Mouse (Mus musculus) embryo, embryonic 10 days (tissue): Measurements from ENCODE around the gene Sell.
"Not testable (repeated sequence)": the region's sequence is repeated elsewhere in the genome, so short reads cannot be mapped to it uniquely, and the experiment has no call there.

Experiments used
- DNase-seq: peaks from one replicate; pipeline ENCODE4 v3.0.0-alpha.2; 2015; ENCODE audit warnings: low spot score

Gene Sell

GRCm38 (mm10) chr1:164061925-164062324 is at the start of gene Sell:
Gene Sell (plus strand): TSS chr1:164061982.
- no peak for DNase-seq

DNA sequence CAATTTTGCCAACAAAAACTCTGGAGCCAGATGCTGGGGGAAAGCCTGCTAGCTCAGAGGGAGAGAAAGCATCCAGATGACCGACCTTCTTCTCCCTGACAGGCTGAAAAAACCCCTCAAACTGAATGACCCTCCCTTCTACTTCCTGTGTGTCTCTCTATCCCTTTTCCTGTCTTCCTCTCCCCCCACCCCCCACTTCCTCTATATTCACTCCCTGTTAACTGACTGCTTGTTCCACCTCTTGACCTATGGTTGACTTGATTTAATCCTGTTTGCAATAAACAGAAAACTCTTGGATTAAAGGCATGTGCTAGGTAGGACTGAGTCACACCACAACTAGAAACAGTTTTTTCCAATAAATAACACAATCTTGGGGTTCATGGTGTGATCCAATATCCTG is 47.2 kb upstream of the Sell start:
- DNase-seq, result no peak

GRCm38 (mm10) chr1:164018221-164018896 is 43.4 kb upstream of the Sell start:
- no peak for DNase-seq

- peak; percentile 31 for DNase-seq
Observed at GRCm38 (mm10) chr1:164019789-164020188, 42.0 kb upstream of the Sell start.

- DNase-seq, result not testable (repeated sequence)
Observed at GRCm38 (mm10) chr1:164020746-164021145, 41.0 kb upstream of the Sell start.

DNA sequence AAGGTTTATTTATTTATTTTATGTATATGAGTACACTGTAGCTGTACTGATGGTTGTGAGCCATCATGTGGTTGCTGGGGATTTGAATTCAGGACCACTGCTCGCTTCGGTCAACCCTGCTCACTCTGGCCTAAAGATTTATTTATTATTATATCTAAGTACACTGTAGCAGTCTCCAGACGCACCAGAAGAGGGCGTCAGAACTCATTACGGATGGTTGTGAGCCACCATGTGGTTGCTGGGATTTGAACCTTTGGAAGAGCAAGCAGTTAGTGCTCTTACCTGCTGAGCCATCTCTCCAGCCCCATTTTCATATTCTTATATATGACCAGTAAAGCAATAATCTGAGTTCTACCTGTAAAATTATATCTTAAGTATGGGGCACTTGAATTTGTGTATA is 39.7 kb upstream of the Sell start:
- DNase-seq, result not testable (repeated sequence)

DNA sequence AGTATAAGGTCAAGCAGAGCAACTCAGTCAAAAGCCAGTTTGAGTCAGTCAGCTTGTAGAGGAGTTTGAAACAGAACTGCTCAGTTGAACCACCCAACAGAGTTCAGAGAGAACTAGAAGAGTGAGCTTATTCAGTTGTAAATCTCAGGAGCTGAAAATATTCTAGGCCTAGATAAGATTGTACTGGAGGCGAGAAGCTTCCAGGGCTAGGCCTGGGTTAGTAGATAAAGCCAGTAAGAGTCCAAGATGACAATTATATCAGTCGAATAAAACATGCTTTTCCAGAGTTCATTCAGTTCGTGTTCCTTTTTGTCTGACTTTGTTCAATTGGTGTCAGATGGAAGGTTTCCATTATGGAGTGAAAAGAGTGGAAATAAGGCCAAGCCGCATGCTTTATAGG is 36.1 kb upstream of the Sell start:
- DNase-seq, result no peak

DNA sequence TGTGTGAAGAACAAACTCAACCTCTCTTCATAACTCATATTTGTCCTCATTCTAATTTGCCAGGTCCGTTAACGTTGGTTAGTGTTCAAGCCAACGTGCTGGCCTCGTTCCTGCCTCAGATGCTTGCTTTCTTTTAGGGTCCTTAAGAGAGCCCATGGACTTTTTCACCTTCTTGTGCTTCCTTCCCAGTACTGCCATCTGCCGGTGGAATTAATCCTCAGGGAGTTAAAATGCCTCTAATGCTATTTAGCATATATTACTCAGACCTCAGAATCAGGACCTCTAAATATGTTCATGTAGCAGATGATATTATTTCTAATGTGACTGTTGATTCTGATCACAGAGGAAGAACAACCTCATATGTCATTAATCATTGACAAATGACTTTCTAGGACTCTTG is 34.4 kb upstream of the Sell start:
- DNase-seq, result no peak

GRCm38 (mm10) chr1:164040385-164041135 is 21.2 kb upstream of the Sell start:
- DNase-seq, result no peak

GRCm38 (mm10) chr1:164043549-164043948 is 18.2 kb upstream of the Sell start:
- no peak for DNase-seq

GRCm38 (mm10) chr1:164047934-164048333 is 13.8 kb upstream of the Sell start, which contains the start of gene Sele:
Gene Sele (plus strand): TSS chr1:164048234.
- no peak for DNase-seq

DNA sequence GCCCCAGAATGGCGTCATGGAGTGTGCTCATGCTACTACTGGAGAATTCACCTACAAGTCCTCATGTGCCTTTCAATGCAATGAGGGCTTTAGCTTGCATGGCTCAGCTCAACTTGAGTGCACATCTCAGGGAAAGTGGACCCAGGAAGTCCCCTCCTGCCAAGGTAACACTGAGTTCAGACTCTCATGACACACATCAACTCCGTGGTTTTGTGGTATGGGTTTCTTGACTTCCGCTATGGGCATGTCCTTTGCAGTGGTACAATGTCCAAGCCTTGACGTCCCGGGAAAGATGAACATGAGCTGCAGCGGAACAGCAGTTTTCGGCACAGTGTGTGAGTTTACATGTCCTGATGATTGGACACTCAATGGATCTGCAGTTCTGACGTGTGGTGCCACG is 8.2 kb upstream of the Sell start:
- DNase-seq, result no peak

- peak; percentile 9 for DNase-seq
Observed at GRCm38 (mm10) chr1:164054800-164055199, 7.0 kb upstream of the Sell start.

DNA sequence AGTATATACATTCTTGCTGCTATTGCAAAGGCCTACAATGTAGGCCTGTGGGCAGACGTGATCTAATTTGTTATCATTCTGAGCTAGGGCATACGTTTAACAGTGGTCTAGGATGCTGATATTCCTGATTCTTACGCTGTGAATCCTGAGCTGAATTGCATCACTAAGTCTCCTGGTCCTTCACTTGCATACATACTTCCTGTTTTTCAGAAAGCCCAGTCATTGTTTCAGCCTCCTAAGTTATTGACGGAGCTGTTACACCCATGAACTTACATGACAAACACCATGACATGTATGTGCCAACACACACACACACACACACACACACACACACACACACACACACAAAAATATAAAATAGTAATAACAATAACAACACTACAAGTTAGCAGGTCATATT is 1.7 kb upstream of the Sell start:
- no peak for DNase-seq

DNA sequence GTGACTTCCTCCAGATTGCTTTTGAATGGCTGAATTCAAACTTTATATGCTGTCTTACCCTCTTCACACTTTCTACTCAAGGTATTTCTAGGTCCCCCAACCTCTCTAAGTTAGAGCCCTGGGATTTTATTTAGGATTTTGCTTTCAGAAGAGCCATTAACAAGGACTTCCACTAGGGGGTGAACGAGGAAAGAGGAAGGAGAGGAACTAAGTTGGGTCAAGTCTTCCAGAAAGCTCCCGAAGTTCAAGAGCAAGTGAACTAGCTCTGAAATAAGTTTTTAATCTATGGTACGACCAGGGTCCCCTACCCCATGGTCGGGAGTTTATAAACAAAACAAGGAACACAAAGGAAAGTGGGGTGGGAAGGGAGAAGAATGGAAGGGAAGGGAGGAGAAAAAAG is 504 bp upstream of the Sell start:
- DNase-seq, result peak; percentile 16

DNA sequence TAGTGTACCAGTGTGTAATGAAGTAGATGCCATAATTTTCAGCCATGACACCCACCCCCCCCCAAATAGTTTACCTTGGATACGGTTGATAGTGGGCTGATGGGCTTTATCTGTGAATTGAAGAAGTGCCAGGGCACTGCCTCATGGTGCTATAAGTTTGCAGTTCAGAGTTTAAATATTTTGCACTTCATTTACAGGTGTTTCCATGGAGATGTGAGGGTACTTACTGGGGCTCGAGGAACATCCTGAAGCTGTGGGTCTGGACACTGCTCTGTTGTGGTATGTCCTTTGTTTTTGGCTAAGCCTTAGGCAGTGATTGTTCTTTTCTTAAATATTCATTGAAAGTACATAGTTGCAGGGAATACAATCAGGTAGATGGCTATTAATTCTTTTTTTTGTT is 1.1 kb downstream of the Sell start:
- no peak for DNase-seq

- DNase-seq, result no peak
Observed at GRCm38 (mm10) chr1:164063745-164064144, 2.0 kb downstream of the Sell start.

DNA sequence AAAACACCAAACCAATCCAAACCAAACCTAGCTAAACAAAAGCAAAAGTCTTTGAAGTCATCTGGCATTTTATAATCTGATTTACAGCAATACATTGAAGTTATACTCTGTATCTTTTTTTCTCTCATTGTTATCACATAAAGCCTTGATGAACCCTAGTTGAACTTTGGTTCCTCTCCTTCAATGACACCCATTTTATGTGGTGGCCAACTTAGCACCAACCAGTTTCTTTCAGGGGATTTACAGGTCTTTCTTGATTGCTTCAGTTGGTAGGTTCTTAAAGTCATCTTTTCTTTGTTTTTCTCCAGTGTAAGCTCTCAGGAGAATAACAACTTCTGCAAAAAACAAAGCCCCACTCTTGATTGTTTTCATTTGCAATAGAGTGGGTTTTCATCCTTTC is 7.5 kb downstream of the Sell start:
- DNase-seq, result no peak

DNA sequence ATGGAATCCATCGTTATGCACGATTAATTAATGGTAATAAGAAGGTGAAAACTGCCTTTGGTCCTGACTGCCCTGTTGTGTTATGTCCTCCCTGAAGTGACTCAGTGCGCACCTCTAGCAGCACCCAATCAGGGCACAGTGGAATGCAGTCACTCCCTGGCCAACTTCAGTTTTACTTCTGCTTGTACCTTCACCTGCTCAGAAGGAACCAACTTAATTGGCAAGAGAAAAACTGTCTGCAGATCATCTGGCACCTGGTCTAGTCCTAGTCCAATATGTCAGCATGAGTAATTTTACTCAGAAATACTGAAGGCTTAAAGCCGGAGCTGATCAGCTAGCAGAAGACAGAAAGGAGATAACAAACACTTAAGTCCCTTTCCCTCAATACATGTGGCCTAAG is 8.7 kb downstream of the Sell start:
- no peak for DNase-seq

DNA sequence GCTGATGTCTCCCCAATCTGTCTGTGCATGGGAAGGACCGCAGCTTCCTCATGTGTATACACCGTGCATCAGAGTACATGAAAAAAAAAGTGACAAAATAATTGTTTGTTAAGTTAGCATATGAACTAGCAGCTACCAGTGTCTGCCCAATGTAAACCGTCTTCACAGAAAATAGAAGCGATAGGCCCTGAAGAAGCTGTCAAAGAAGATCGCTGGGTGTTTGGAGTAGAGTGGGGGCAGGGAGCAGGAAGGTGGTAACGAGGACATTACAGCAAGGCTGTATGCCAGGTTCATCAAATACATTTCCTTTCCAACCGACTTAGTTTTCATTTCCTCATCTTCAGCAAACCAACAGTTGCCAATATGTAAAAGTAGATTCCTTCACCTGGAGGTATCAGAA is 9.3 kb downstream of the Sell start:
- DNase-seq, result no peak

- DNase-seq, result no peak
Observed at GRCm38 (mm10) chr1:164072001-164072400, 10.2 kb downstream of the Sell start.

DNA sequence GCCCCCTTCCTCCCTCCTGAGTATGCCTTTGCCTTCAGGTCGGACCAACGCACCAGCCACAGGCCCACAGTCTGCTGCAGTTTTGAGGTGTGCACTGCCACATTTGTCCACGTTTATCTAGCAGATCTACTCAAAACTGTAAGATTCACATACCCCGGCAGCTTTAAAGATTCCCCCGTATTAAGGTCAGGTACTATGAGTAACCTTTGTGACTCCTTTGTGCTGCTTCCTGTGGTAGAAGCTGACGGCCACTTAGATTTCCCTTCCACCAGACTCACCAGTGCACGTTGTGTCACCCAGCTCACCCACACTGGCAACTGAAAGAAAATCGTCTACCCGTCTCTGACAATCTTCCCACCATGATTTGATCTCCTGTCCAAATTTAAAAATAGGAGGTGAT is 11.3 kb downstream of the Sell start:
- DNase-seq, result no peak

DNA sequence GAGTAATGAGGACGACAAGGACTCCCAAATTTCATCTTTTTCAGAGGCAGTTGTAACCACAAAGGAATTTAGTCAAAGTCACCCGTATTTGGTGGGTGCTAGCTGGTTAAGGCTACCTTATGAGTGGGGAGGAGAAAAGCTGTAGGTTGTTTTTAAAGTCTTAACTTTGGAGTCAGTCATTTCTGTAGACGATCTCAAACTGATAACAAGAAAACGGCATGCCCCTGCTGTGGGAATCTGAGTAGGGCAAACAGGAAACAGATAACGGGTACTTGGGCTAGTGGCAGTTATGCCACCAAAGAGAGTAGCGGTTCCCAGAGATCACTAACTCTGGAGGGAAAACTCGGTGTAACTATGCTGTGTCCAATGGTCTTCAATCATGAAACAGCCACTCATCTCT is 12.0 kb downstream of the Sell start:
- no peak for DNase-seq
